Mouse (Mus musculus) neural tube, embryonic 14.5 days (tissue): ENCODE measurements around the gene Sys1. TPM values are rescaled to one million over a fixed set of nuclear protein-coding genes. Genes with fewer than 3 reads are reported as not detected.

Experiments
- ATAC-seq: fragments of 200-750 bp; cut with Nextera tagmentation; 2 replicates; pipeline ENCODE4 v1.8.0; 2017; ENCODE audit warnings: low read depth, mild to moderate bottlenecking, moderate TSS enrichment, moderate library complexity
- H3K27ac ChIP-seq: fragments of 300-500 bp; sonication (generic); 2 replicates; pipeline ENCODE4 v1.5.1; 2014; ENCODE audit warnings: low read depth, mild to moderate bottlenecking, control low read depth, low read length, moderate library complexity, mixed read lengths
- H3K27me3 ChIP-seq: fragments of 300-500 bp; sonication (generic); 2 replicates; pipeline ENCODE4 v1.6.1; 2014; ENCODE audit warnings: low read length; ENCODE audit not compliant: control insufficient read depth, insufficient read depth
- H3K36me3 ChIP-seq: fragments of 300-500 bp; sonication (generic); 2 replicates; pipeline ENCODE4 v1.6.1; 2014; ENCODE audit warnings: low read length, mixed read lengths; ENCODE audit not compliant: control insufficient read depth, insufficient read depth
- H3K4me1 ChIP-seq: fragments of 300-500 bp; sonication (generic); 2 replicates; pipeline ENCODE4 v1.6.1; 2014; ENCODE audit warnings: low read length; ENCODE audit not compliant: control insufficient read depth, insufficient read depth
- H3K4me2 ChIP-seq: fragments of 300-500 bp; sonication (generic); 2 replicates; pipeline ENCODE4 v1.6.1; 2014; ENCODE audit warnings: mild to moderate bottlenecking, low read depth, low read length, control low read depth
- H3K4me3 ChIP-seq: fragments of 300-500 bp; sonication (generic); 2 replicates; pipeline ENCODE4 v1.5.1; 2014; ENCODE audit warnings: low read depth, low read length, control low read depth, mixed read lengths
- H3K9ac ChIP-seq: fragments of 300-500 bp; sonication (generic); replicated peaks from 2 replicates; pipeline ENCODE4 v1.6.1; 2014; ENCODE audit warnings: low read depth, mild to moderate bottlenecking, control low read depth, low read length, mixed read lengths
- H3K9me3 ChIP-seq: fragments of 300-500 bp; sonication (generic); 2 replicates; pipeline ENCODE4 v1.6.1; 2016; ENCODE audit warnings: low read length; ENCODE audit not compliant: control insufficient read depth
- WGBS: fragments of 180-500 bp; shearing (Covaris S2); extraction: QIAGEN DNeasy Blood & Tissue Kit; methylation state at CpG from one replicate; pipeline ENCODE4 v1.1.7; 2014; 5-methylcytosine and 5-hydroxymethylcytosine counted together
- polyA plus RNA-seq: library from polyadenylated mRNA; unstranded; fragments of >200 nt; fragmentation: Nextera tagmentation; extraction: Ambion mirVana; gene quantifications from 2 replicates; pipeline ENCODE4 v1.2.1, GENCODE M21; 2014

Sys1 gene
- polyA plus RNA-seq, 1 experiment from 2014 or later, result 96.3 TPM

GRCm38 (mm10) chr2:164522280-164522679, 65.5 kb downstream of the Sys1 start:
- ATAC-seq, result no peak
- Histone ChIP-seq H3K4me1 (no peaks in the 10 kb centered on the region), H3K27me3 (no peaks in the 10 kb centered on the region), H3K9ac (no peak overlapping the region), H3K36me3 (no peaks in the 10 kb centered on the region), H3K9me3 (no peaks in the 10 kb centered on the region), H3K27ac (no peak overlapping the region), H3K4me2 (no peak overlapping the region), H3K4me3 (no peak overlapping the region)
- 35% methylated on average over 8 of the region's 8 CpGs for WGBS

GRCm38 (mm10) chr2:164523301-164523773, 66.6 kb downstream of the Sys1 start:
- Histone ChIP-seq H3K9ac (no peak overlapping the region), H3K36me3 (no peaks in the 10 kb centered on the region), H3K4me1 (no peaks in the 10 kb centered on the region), H3K9me3 (no peaks in the 10 kb centered on the region), H3K27ac (no peak overlapping the region), H3K4me2 (no peak overlapping the region), H3K27me3 (no peaks in the 10 kb centered on the region), H3K4me3 (no peak overlapping the region)
- no peak for ATAC-seq
- WGBS, result 79% methylated on average over 10 of the region's 10 CpGs

- no peak for ATAC-seq
- 78% methylated on average over 5 of the region's 5 CpGs for WGBS
- Histone ChIP-seq H3K27ac (no peak overlapping the region), H3K27me3 (no peaks in the 10 kb centered on the region), H3K9me3 (no peaks in the 10 kb centered on the region), H3K9ac (no peak overlapping the region), H3K4me1 (no peaks in the 10 kb centered on the region), H3K4me3 (no peak overlapping the region), H3K36me3 (no peaks in the 10 kb centered on the region), H3K4me2 (no peak overlapping the region)
Measured at GRCm38 (mm10) chr2:164528557-164528956, 71.8 kb downstream of the Sys1 start.

Other genes starting within 250 kb of the Sys1 start
- gene Wfdc15b, start 235.3 kb upstream of the Sys1 start, polyA plus RNA-seq, result not detected in 2 replicates
- gene Svs2, start 218.5 kb upstream of the Sys1 start, polyA plus RNA-seq, result not detected in 2 replicates
- not detected in 2 replicates for gene Svs3b, start 200.3 kb upstream of the Sys1 start, polyA plus RNA-seq
- gene Svs4, start 178.5 kb upstream of the Sys1 start, polyA plus RNA-seq, result not detected in 2 replicates
- not detected in 2 replicates for gene Svs3a, start 167.7 kb upstream of the Sys1 start, polyA plus RNA-seq
- gene Svs6, start 140.2 kb upstream of the Sys1 start, polyA plus RNA-seq, result not detected in 2 replicates
- gene Svs5, start 124.2 kb upstream of the Sys1 start, polyA plus RNA-seq, result not detected in 2 replicates
- gene Slpi, start 67.9 kb upstream of the Sys1 start, polyA plus RNA-seq, result not detected in 2 replicates
- 0.11 and 0.17 TPM in 2 replicates for gene Rbpjl, start 53.8 kb upstream of the Sys1 start, polyA plus RNA-seq
- 0.36 and 0.82 TPM in 2 replicates for gene Matn4, start 51.8 kb upstream of the Sys1 start, polyA plus RNA-seq
- gene Sdc4, start 13.1 kb upstream of the Sys1 start, polyA plus RNA-seq, result 3.6 and 7.1 TPM in 2 replicates
- gene Gm20458, start 4.0 kb downstream of the Sys1 start, polyA plus RNA-seq, result 3.0 and 3.1 TPM in 2 replicates
- not detected in 2 replicates for gene Trp53tg5, start 16.8 kb downstream of the Sys1 start, polyA plus RNA-seq
- gene Dbndd2, start 29.1 kb downstream of the Sys1 start, polyA plus RNA-seq, result 13.7 and 15.6 TPM in 2 replicates
- gene Pigt, start 40.6 kb downstream of the Sys1 start, polyA plus RNA-seq, result 96.6 and 118 TPM in 2 replicates
- gene Wfdc2, start 105.4 kb downstream of the Sys1 start, polyA plus RNA-seq, result 0.76 and 1.4 TPM in 2 replicates
- gene Spint3, start 116.5 kb downstream of the Sys1 start, polyA plus RNA-seq, result not detected in 2 replicates
- gene Wfdc6a, start 128.5 kb downstream of the Sys1 start, polyA plus RNA-seq, result not detected in 2 replicates
- not detected in 2 replicates for gene Eppin, start 136.6 kb downstream of the Sys1 start, polyA plus RNA-seq
- not detected in 2 replicates for gene Wfdc6b, start 156.6 kb downstream of the Sys1 start, polyA plus RNA-seq
- gene Wfdc8, start 156.7 kb downstream of the Sys1 start, polyA plus RNA-seq, result not detected in 2 replicates
- not detected in 2 replicates for gene Wfdc16, start 181.8 kb downstream of the Sys1 start, polyA plus RNA-seq
- gene Wfdc10, start 199.1 kb downstream of the Sys1 start, polyA plus RNA-seq, result not detected in 2 replicates
- not detected in 2 replicates for gene Wfdc9, start 199.6 kb downstream of the Sys1 start, polyA plus RNA-seq
- gene Wfdc11, start 217.1 kb downstream of the Sys1 start, polyA plus RNA-seq, result not detected in 2 replicates
- gene Wfdc13, start 228.1 kb downstream of the Sys1 start, polyA plus RNA-seq, result not detected in 2 replicates
- not detected in 2 replicates for gene Spint4, start 241.5 kb downstream of the Sys1 start, polyA plus RNA-seq